Mouse (Mus musculus): Measurements from ENCODE around the gene Eml6.

Eml6 gene

DNA sequence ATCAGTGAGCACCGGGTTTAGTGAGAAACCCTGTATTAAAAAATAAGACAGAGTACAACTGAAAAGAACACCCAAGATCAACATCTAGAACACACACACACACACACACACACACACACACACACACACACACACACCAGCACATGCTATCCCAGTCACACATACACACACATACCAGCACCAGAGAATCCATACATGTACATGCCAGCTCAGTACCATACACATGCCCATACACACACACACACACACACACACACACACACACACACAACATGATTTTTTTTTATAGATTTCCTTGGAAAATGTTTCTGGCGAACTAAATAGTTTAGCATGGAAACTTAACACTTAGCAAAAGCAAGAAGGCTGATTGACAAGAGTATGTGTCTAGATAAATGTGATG lies 164.8 kb downstream of the Eml6 start:
- in situ Hi-C loops (cut with MboI, MseI): no loop called here

DNA sequence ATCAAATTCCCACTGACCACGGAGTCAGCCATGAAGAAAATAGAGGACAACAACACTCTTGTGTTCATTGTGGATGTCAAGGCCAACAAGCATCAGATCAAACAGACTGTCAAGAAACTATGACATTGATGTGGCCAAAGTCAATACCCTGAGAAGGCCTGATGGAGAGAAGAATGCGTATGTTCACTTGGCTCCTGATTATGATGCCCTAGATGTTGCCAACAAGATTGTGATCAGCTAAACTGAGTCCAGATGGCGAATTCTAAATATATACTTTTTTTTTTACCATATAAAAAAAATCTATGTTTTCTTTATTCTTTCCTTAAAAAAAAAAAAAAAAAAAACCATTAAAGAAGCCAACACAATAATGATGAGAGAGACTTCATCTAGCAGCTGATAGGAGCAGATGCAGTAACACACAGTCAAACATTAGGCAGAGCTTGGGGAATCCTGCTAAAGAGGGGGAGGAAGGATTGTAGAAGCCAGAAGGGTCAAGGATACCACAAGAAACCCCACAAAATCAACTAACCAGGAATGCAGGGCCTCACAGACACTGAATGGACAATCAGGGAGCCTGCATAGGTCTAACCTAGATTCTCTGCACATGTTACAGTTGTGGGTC lies 185.1 kb downstream of the Eml6 start:
- in situ Hi-C loops (cut with MboI, MseI): loop anchor here (25.0 kb wide), 1 partner anchor 1428 kb away; no protein-coding TSS in a partner anchor

DNA sequence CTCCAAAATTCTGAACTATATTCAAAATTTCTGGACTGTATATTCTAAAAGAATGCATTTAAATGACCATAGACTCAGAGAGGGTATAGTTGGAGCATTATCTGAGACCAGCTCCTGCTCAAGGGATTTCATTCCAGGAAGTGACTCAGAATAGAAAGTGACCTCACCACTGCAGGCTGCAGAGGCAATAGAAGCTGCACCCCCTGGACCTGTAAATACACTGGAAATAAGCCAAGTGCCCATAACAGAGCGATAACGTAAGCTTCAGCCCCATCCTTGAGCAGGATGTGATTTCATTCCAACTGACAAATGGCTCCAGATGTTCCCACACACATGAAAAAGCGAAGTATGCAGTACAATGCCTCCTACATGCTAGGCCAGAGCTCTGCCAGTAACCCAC lies 186.1 kb downstream of the Eml6 start:
- in situ Hi-C loops (cut with MboI, MseI): loop anchor here (25.0 kb wide), 1 partner anchor 1427 kb away; no protein-coding TSS in a partner anchor

DNA sequence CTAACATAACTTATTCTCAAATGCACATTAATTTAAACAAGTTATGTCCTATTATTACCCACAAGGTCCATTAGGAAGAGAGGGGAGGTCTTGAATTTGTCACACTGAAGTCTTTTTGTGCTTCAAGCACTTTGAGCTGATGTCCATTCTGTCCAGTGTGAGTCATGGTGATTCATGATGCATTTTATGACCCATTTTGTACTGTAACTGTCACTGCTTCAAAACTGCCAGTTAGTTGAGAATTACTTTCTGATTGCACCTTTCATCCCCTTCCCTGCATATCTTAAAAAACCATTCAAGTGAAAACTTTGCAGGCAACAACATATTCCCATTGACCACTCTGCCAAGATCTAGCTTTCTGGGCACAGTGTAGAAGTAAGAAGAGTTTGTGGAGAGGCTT lies 188.8 kb downstream of the Eml6 start:
- in situ Hi-C loops (cut with MboI, MseI): loop anchor here (25.0 kb wide), 1 partner anchor 1425 kb away; no protein-coding TSS in a partner anchor

DNA sequence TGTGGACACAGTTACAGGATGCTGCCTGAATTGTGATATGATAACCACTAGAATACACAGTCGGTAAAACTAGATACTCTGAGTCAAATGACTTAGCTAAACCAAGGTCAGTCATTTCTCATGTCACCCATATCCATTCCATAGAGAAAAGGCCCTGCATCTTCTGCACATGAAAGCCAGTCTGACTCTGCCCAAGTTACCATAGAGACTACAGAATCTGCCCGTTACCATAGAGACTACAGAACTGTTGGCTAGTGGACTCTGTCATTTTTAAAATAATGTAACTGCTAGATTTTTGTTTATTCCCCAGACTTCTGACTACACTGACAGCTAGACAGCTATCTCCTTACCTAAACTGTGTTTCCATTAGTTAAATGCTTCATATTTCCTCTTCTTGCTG lies 198.1 kb downstream of the Eml6 start:
- in situ Hi-C loops (cut with MboI, MseI): loop anchor here (25.0 kb wide), 1 partner anchor 1415 kb away; no protein-coding TSS in a partner anchor

DNA sequence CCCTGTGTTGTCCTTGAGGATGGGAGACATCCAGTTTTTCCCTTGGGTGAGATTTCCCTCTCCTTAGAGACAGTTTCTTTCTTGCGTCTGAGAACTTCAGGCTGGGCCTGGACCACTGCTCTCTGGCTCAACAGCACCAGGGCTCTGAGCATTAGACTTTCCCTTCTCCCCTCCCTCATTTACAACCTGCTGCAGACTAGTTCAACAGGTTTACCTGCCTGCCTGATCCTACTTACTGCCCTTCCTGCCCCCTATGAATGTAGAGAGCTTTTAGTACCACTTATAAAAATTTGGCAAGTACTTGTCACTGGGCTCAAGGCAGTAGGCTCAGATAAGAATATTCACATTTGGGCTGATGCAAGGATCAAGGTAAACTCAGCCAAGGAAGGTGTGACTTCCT lies 199.8 kb downstream of the Eml6 start:
- in situ Hi-C loops (cut with MboI, MseI): loop anchor here (25.0 kb wide), 1 partner anchor 1414 kb away; no protein-coding TSS in a partner anchor

DNA sequence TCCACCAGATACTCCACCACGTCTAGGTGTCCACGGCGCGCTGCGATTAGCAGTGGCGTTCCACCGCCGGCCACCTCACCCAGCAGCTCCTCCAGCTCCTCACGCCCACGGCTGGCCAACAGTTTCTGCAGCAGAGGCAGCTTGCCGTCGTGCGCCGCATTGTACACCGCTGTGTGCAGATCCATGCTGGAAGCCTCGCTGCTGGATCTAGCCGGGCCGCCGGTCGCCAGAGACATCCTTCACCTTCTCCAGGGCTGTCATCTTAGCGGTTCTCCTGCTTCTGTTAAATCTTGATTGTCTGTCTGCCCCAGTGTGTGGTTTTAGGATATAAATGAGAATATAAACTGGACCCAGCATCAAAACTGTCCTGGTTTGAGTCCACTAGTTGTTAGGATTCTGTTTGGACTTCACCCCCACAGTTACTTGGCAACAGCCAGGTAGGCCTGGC lies 200.5 kb downstream of the Eml6 start, which contains the start of gene 4931440F15Rik:
Gene 4931440F15Rik (minus strand): TSS at position 398 of the 448 bp plus-strand sequence.
- in situ Hi-C loops (cut with MboI, MseI): loop anchor here (25.0 kb wide), 1 partner anchor 1413 kb away; no protein-coding TSS in a partner anchor

DNA sequence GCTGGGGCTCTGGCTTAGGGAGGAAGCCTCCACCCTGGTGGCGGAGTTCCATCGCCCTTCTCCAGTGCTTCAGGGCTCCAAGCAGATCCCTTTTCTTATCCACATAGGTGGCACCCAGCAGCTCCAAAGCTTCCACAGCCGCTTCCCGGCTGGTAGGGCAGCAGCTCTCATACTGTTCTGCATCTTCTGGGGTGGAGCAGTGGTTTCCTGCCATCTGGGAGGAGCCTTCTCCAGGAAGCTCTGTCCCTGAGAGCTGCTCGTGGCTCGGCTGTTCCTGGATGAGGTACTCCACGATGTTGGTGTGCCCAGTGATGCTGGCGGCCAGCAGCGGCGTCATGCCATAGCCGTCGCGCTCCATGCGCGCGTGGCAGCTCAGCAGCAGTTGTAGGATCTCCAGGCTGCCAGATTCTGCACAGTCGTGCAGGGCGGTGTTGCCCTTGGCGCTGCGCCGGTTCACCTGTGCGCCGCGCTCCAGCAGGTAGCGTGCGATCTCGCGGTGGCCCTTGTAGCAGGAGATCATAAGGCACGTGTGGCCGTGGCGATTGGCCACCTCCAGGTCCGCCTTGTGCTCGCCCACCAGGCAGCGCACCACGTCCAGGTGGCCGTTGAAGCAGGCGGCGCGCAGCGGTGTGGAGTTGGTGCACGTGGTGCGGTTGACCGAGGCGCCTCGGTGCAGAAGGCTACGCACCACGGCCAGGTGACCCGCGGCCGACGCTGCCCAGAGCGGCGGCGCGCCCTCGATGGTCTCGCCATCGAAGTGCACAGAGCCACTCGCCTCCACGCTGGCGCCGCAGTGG lies 201.2 kb downstream of the Eml6 start:
- in situ Hi-C loops (cut with MboI, MseI): loop anchor here (25.0 kb wide), 1 partner anchor 1412 kb away; no protein-coding TSS in a partner anchor

DNA sequence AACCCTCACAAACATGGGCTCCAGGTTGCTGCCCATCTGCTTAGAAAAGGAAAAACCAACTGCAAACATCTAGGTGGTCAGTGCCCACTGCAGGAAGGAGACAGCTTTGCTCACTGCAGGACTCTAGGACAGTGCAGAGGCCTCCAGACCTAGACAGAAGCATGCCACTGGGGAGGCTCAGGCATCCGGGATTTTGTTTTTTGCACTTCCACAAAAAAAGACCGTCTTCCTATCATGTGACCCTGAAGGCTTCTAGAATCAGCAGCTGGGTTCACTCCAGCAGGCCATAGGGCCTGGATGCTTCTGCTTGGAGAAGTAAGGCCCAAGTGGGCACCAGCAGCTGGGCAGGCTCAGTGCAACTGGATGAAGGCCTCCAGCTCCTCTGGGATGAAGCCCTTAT lies 202.7 kb downstream of the Eml6 start:
- in situ Hi-C loops (cut with MboI, MseI): no loop called here

DNA sequence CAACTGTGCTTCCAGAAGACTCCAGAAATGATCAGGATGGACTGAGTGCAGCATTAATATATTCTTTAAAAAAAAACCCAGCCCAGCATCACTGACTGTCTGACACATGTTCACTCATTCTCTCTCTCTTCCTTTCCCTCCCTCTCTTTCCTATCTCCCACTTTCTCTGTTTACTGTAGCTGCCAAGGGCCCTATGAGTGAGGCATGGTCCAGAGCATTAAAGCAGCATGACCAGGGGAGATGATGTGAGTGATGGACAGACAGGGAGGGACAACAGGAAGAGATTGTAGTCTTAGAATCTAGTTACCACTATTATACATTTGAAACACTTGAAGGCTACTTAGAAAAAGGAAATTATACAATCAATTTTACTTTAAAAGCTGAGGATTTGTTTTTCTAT lies 210.2 kb downstream of the Eml6 start:
- in situ Hi-C loops (cut with MboI, MseI): no loop called here

DNA sequence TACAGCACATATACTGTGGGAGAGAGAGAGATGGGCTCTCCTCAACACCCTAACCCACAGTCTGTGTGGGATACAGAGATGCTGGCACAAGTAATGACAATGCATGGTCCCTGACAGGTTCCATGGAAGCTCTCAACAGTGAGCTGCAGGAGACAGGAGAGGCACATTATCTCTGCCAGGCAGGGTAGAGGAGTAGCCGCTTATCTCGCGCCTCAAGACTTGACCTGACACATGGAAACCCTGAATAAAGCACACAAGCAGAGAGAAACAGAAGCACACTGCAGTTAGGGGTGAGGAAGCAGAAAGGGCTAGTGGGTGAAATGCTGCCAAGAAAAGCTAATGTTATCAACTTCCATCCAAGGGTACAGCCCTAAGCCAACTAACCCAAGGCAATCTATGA lies 210.6 kb downstream of the Eml6 start:
- in situ Hi-C loops (cut with MboI, MseI): no loop called here

DNA sequence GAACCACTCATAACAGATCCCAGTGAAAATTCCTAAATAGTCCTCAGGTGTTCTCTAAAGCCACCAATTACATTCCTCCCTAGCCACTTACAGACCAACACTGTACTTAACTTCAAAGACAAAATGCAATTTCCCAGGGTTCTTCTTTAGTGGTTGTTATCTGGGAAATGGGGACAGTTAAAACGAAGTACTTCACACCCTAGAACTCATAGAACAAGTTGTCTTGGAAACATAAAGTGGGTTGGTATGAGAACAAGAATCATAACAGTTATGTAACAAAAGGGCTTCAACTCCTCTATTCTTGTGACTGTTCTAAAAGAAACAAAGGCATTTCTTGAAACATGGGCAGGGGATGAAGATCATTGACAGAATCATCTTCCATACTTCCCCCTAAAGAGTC lies 212.6 kb downstream of the Eml6 start:
- in situ Hi-C loops (cut with MboI, MseI): no loop called here

DNA sequence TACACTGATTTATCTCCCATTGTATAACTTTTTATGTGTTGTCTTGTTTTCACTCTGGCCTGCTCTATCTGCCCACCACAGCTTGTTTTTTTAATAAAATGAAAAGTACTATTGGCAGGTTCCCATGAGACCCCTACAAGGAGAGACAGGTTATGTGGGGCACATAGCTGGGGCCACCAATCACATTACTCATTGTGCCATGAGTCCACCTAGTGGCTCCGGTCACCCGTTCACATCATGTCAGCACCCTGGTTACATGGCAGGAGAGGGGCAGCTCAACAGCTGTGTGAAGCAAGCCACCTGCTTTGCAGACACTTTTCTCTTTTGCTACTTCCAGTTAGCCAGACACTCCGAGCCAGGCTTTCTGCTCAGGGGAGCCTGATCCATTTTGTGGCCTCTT lies 213.4 kb downstream of the Eml6 start:
- in situ Hi-C loops (cut with MboI, MseI): no loop called here

DNA sequence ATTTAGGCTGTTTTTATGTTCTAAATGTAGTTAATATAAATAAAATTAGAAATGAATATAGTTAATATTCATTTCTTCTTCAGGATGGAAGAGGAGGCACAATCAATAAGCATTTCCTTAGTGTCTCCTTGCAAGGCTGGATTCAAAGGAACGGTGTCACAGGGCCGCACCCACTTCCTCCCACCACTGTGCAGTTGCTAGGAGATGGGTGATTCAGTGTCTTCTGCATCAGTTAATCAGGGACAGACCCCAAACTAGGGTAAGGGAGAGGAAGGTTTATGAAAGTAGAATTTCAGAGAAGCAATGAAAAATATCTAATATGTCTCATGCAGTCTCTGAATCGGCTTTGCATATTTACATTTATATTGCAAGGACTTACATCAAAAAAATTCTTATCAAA lies 215.5 kb downstream of the Eml6 start:
- in situ Hi-C loops (cut with MboI, MseI): no loop called here

DNA sequence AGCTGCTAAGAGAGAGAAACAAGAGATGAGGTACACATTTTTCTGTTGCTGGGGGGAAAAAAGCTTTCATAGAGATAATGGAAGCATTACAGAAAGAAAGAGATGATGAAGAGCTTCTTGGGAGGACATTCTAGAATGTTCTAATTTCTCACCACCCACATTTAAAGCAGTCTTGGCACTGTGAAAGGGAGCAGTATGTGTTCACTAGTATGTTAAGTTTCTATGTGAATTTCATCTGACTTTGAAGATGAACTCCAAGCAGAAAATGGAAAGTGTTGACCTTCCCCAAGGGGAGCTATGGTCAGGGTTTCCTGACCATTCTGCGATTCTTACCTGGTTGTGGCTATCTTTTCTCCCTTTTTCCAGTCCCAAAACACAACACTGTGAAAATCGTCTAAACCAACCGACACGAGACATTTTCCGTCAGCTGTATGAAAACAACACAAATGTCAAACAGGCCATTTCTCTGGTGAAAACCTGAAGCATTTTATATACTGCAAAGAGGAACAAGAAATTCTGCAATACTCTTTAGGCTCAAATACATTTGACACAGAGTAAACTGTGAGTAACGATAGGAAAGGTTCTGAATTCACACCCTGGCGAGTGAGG lies 216.7 kb downstream of the Eml6 start:
- in situ Hi-C loops (cut with MboI, MseI): loop anchor here (10.0 kb wide), 1 partner anchor 294 kb away; the partner anchor contains the start of gene Prorsd1

DNA sequence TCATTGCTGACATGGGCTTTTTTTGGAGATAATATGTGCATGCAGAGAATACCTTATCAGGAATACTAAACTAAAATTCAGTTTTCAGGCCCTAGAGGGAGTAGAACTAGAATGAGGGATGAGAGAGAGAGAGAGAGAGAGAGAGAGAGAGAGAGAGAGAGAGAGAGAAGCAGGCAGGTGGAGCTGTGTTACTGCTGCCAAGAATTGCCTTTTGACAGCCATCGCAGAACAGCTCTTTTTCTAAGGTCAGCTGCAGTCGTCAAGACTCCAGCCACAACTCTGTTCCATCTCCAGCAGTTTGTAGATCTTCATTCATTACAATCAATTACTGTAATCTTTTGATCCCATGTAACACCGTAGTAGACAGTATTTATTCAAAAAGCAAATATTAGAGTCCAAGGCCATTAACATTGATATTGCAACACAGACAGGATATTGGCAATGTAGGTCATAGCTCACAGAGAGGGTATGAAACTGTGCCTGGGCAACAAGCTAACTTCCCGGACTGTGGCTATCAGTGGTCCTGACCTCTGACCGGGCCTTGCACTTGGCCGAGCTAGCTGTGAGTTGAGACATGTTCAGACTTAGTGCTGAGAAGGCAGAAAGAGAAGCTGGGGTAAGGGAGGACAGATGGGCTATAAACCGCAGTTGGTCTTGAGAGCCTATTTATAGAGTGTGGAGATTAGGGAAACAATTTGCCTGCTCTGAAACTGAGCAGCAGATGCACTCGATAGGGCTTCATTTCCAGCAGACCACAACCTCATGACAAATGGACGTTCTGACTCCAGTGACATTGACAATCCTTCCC lies 217.5 kb downstream of the Eml6 start:
- in situ Hi-C loops (cut with MboI, MseI): loop anchor here (10.0 kb wide), 1 partner anchor 294 kb away; the partner anchor contains the start of gene Prorsd1

DNA sequence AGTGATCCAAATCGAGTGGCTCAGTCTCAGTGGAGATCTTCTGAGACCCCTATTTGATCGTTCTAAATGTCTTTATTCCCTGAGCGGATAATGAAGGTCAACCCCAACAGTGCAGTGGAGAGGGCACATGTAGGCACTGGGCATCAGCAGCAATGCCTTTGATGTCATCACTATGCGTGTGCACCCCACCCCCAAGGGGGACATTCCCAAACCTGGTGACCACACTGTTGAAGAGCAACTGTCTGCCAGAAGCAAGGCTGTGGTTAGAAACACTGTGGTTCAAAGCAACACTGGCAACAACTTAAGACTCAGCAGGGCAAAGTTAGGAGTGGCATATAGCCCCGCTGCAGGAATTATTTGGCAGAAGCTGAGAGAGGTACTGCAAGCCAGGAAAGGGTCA lies 218.5 kb downstream of the Eml6 start:
- in situ Hi-C loops (cut with MboI, MseI): loop anchor here (10.0 kb wide), 1 partner anchor 293 kb away; the partner anchor contains the start of gene Prorsd1

DNA sequence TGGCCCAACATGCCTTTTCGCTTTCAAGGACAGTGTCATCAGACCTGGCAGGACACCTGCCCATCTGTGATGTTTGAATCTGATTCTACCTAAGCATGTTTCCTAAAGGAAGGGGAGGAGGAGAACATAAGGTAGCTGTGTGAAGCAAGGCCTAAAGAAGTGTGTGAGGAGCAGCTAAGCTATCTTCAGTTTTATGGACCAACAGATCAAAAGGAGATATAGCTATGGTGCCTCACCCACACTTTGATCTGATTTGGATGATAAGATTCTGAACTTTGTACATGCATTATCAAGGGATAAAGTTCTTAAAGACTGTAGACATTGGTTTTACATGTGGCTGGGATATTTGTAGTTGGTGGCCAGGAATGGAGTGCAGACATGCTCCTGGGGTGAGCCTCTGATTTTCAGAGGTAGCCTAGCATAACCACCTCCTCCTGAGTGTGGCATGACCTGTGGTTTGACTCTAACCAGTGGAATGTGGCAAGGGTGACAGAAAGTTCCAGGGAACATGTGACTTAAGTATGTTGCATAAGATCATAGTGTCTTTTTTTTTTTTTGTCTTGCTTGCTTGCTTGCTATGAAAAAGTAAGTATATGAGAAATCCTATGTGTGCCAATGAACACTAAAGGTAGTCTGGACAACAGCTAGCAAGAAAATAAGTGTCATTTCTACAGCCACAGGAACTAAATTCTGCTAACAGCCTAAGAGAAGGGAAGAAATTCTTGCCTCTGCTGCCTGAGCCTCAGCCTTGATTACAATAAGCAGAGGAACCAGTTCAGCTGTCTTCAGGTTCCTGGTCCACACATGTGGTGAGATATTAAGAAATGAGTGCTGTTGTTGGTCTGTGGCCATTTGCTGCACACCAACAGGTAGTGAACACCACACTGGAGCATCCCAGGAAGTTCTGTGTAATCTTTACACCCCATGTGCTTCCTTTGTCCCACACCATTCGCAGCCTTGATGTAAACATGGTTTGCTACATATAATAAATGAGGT lies 224.1 kb downstream of the Eml6 start:
- in situ Hi-C loops (cut with MboI, MseI): loop anchor here (10.0 kb wide), 1 partner anchor 287 kb away; the partner anchor contains the start of gene Prorsd1

DNA sequence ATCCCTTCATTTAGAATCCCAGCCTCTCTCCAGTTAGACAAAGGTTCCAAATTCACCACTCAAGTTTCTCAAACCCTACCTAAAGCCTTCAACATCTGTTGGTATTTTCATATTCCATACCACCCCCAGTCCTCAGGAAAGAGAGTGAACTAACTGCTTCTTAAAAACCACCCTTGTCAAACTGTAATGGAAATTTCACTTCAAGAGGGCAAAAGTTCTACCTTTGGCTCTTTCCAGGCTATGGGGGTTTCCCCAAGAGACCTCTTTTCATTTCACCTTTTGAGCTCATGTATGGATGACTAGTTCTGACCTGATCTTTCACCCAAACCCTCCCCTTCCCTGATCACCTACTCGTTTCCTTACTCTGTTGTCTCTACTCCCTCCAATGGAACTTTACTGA lies 226.0 kb downstream of the Eml6 start:
- in situ Hi-C loops (cut with MboI, MseI): loop anchor here (10.0 kb wide), 1 partner anchor 285 kb away; the partner anchor contains the start of gene Prorsd1

DNA sequence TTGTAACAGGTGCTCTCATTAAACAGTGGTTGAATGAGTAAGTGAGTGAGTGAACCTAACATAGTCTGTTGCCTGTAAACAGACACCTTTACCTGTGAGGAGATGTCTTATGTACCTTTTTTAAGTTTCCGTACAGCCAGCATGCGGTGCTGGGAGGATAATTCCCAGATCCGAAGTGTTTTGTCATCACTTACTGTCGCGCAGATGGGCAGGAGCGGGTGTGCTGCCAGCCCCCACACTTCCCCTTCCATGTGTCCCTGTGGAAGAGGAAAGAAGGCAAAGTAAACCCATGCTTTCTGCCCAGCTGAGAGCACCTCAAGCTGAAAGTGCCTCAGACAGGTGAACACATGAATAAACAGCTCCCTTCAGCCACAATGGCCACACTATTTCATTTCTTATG lies 230.7 kb downstream of the Eml6 start:
- in situ Hi-C loops (cut with MboI, MseI): no loop called here
